Mouse (Mus musculus): ENCODE data around the gene Map3k9.

Gene Map3k9

DNA sequence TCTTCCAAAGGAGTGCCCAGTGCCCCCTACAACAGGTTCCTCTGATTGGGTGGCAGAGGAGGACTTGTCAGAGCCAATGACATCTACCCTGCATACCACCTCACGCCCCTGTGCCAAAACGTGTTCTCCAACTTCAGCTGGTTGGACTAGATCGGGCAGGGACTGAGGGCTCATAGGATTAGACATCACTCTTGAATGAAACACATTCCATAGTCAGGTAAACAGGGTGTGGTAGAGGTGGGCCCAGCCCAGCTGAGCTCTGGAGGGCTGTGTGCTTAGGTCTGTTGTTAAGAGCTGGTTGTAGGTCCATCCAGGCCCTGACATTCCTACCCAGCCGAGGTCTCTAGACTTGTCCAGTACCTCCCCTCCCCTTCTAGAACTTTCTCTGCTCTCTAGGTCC is 68.4 kb downstream of the Map3k9 start:
- DNase-seq (ENCODE audit: low read depth, low spot score) = no peak

- DNase-seq (ENCODE audit: low read depth, low spot score) = peak; percentile 35
These were observed 78.1 kb downstream of the Map3k9 start for GRCm38 (mm10) chr12:81702903-81703302.

- DNase-seq (ENCODE audit: low read depth, low spot score) = no peak
These were observed 83.0 kb downstream of the Map3k9 start for GRCm38 (mm10) chr12:81698011-81698410.

- DNase-seq (ENCODE audit: low read depth, low spot score) = no peak
These were observed 89.7 kb downstream of the Map3k9 start for GRCm38 (mm10) chr12:81691177-81691730.

GRCm38 (mm10) chr12:81690751-81691150 is 90.2 kb downstream of the Map3k9 start:
- no peak for DNase-seq (ENCODE audit: low read depth, low spot score)

DNA sequence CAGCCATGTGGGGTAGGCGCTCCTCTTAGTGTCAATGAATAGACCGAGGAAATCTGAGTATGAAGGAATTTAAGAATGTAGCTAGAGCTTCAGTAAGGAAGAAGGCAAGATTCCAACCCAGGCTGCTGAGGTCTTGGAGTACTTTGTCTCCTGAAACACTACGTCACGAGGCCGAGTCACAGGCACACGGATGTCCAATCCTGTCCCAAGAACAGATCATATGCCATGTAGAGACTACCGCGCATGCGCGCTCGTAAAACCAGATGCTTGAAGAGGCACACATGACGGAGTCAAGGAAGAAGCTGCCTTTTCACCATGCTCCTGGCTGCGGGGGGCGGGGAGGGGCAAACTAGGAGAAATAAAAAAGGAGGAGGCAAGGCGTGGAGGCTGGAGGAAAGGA is 90.9 kb downstream of the Map3k9 start:
- no peak for DNase-seq (ENCODE audit: low read depth, low spot score)

GRCm38 (mm10) chr12:81689505-81690056 is 91.4 kb downstream of the Map3k9 start:
- DNase-seq (ENCODE audit: low read depth, low spot score) = no peak

DNA sequence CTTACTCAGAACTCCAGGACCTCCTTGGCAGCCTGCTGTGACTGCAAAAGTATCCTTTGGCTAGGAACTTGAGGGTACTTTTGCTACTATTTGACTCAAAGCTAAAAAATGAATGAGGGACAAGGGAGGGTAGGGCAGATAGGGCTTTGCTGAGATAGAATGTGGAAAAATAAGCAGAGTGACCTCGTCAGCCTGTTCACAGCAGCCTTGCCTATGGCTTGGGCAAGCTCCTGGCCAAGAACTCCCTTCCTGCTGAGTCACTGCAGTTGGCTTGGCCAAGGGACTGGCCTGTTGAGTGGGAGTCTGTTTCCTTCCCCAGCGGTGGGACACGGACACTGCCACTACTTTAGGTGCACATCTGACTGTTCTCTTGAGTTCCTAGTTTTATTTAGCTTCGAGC is 92.4 kb downstream of the Map3k9 start:
- no peak for DNase-seq (ENCODE audit: low read depth, low spot score)

GRCm38 (mm10) chr12:81687873-81688272 is 93.1 kb downstream of the Map3k9 start:
- DNase-seq (ENCODE audit: low read depth, low spot score) = no peak

DNA sequence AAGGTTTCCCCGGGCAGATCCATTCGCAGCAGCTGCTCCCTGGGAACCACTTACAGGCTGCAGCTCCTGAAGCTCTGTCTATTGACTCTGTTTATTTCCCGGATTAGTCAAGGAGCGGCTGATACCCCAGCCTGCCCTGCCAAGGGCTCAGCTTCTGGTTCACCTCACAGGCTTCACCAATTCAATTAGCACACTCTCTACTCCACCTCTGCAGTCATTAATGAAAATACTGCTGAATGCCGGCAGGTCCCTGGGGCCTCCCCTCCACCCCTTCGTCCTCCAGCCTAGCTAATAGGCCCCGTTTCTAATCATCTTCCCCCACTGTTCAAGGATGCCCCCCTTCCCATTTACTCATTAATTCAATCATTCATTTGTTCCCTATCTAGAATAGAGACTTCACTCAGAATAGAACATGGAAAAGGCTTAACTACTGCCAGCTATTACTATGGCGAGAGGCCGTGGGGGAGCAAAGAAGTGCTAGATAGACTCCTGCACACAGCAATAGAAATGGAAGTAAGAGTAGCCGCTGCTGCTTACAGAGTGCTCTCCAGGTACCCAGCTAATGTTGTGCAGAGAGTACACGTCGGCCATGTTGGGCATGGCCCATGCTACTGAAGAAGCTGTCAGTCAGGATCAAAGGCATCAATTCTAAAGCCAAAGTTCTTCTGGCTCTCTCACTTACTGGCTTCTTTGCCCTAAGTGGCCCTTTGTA is 94.4 kb downstream of the Map3k9 start:
- DNase-seq (ENCODE audit: low read depth, low spot score) = no peak

GRCm38 (mm10) chr12:81685981-81686380 is 95.0 kb downstream of the Map3k9 start:
- DNase-seq (ENCODE audit: low read depth, low spot score) = no peak

DNA sequence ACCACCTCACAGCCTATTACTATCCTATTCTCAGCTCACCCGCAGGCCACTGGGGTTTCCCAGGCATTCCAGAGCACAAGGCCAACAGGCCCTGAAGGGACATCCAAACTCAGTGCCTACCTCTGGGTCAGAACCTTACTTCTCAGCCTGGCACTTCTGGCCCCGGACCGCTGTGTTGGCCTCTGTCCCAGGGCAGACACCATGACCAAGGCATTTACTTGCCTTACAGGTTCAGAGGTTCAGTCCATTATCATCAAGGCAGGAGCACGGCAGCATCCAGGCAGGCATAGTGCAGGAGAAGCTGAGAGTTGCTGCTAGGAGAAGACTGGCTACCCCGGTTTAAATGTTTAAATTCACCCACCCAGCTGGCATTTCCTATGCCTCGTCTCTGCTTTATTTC is 96.9 kb downstream of the Map3k9 start:
- DNase-seq (ENCODE audit: low read depth, low spot score) = no peak

- DNase-seq (ENCODE audit: low read depth, low spot score) = no peak
These were observed 97.6 kb downstream of the Map3k9 start for GRCm38 (mm10) chr12:81683395-81683794.

DNA sequence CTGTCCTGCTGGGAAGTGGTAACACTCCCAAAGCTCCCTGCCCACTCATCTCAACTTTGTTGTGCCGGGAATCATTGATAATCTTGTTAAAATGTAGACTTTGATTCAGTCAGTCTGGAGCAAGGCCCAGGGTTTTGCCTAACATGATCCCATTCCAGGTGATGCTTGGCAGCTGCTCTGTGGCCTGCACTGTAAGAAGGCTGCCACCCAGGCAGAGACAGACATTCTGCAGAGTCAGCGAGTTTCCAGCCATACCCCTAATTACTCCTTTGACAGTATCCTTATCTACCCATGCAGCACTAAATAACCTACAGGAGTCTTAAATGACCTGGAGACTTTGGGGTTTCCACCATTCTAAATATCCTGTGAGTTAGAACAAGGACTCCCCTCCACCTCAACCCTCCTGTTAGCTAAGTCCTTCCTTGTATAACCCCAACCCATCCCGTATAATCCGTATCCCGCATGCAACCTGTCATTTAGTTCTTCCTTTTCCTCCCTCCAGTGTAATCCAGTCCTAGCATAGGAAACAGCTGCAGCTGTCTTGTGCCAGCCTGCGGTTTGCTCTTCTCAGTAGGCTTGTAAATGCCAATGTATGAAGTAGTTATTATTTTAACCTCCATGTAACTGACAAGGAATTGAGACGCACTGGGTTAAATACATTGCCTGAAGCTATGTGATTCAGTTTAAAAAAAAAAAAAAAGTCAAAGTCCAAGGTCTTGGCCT is 101.0 kb downstream of the Map3k9 start:
- DNase-seq (ENCODE audit: low read depth, low spot score) = no peak

- DNase-seq (ENCODE audit: low read depth, low spot score) = no peak
These were observed 105.4 kb downstream of the Map3k9 start for GRCm38 (mm10) chr12:81675557-81675956.
